Mouse (Mus musculus): ENCODE results near the gene Kcnb1. TPM values are rescaled to one million over a fixed set of nuclear protein-coding genes. Genes with fewer than 3 reads are reported as not detected.

The Kcnb1 gene
- polyA plus RNA-seq, 1 experiment from 2014 or later = 1.6 TPM

GRCm38 (mm10) chr2:167118046-167118445 lies 71.9 kb downstream of the Kcnb1 start:
- DNase-seq (ENCODE audit: low spot score) (peak; percentile 62), ATAC-seq (ENCODE audit: low FRiP score, low TSS enrichment) (peak; percentile 43; the same call in 1 of the 2 replicates)
- no peaks in the 10 kb centered on the region for H3K9me3 ChIP-seq (ENCODE audit: control insufficient read depth, low read length)
- no peaks in the 10 kb centered on the region for H3K4me1 ChIP-seq (replicated peaks; ENCODE audit: control insufficient read depth, insufficient read depth)
- H3K27ac ChIP-seq (replicated peaks) = no peak overlapping the region
- TF ChIP-seq CTCF (IDR thresholded peaks at IDR 0.05; ENCODE audit: low read depth) (no peak), EP300 (optimal IDR thresholded peaks at IDR 0.05) (no peak)
- H3K27me3 ChIP-seq (ENCODE audit: control insufficient read depth, insufficient read depth, low read length) = no peaks in the 10 kb centered on the region
- no peaks in the 10 kb centered on the region for H3K36me3 ChIP-seq (ENCODE audit: control insufficient read depth, insufficient read depth, low read length)
- H3K4me3 ChIP-seq (ENCODE audit: low read depth, low read length) = no peak overlapping the region
- 47% methylated on average over 10 of the region's 10 CpGs for WGBS
- H3K9ac ChIP-seq (ENCODE audit: low read length) = no peak overlapping the region
- no peak overlapping the region for H3K4me2 ChIP-seq (replicated peaks; ENCODE audit: low read depth)

- Histone ChIP-seq H3K4me1 (replicated peaks; ENCODE audit: control insufficient read depth, insufficient read depth) (no peaks in the 10 kb centered on the region), H3K4me3 (ENCODE audit: low read depth, low read length) (no peak overlapping the region)
- WGBS = 37% methylated on average over 6 of the region's 6 CpGs
These were observed 77.2 kb downstream of the Kcnb1 start for GRCm38 (mm10) chr2:167112737-167113136.

GRCm38 (mm10) chr2:167112259-167112658 lies 77.7 kb downstream of the Kcnb1 start:
- no peak for ATAC-seq (ENCODE audit: low FRiP score, low TSS enrichment)
- TF ChIP-seq CTCF (IDR thresholded peaks at IDR 0.05; ENCODE audit: low read depth) = no peak
- Histone ChIP-seq H3K4me2 (replicated peaks; ENCODE audit: low read depth) (no peak overlapping the region), H3K4me3 (ENCODE audit: low read depth, low read length) (no peak overlapping the region), H3K9me3 (ENCODE audit: control insufficient read depth, low read length) (no peaks in the 10 kb centered on the region), H3K4me1 (replicated peaks; ENCODE audit: control insufficient read depth, insufficient read depth) (no peaks in the 10 kb centered on the region), H3K27ac (replicated peaks) (no peak overlapping the region), H3K9ac (ENCODE audit: low read length) (no peak overlapping the region), H3K36me3 (ENCODE audit: control insufficient read depth, insufficient read depth, low read length) (no peaks in the 10 kb centered on the region), H3K27me3 (ENCODE audit: control insufficient read depth, insufficient read depth, low read length) (no peaks in the 10 kb centered on the region)
- no peak for DNase-seq (ENCODE audit: low spot score)
- 54% methylated on average over 7 of the region's 7 CpGs for WGBS

More at GRCm38 (mm10) chr2:167112737-167113136, 77.2 kb downstream of the Kcnb1 start:
- DNase-seq (ENCODE audit: low spot score) = peak; percentile 87
- Histone ChIP-seq H3K9me3 (ENCODE audit: control insufficient read depth, low read length) (no peaks in the 10 kb centered on the region), H3K36me3 (ENCODE audit: control insufficient read depth, insufficient read depth, low read length) (no peaks in the 10 kb centered on the region), H3K27ac (replicated peaks) (no peak overlapping the region), H3K27me3 (ENCODE audit: control insufficient read depth, insufficient read depth, low read length) (no peaks in the 10 kb centered on the region), H3K9ac (ENCODE audit: low read length) (no peak overlapping the region), H3K4me2 (replicated peaks; ENCODE audit: low read depth) (no peak overlapping the region)
- no peak for ATAC-seq (ENCODE audit: low FRiP score, low TSS enrichment)
- TF ChIP-seq CTCF (IDR thresholded peaks at IDR 0.05; ENCODE audit: low read depth) (peak; percentile 98), EP300 (optimal IDR thresholded peaks at IDR 0.05) (no peak)

GRCm38 (mm10) chr2:167109506-167109905 lies 80.4 kb downstream of the Kcnb1 start:
- Histone ChIP-seq H3K36me3 (ENCODE audit: control insufficient read depth, insufficient read depth, low read length) (no peaks in the 10 kb centered on the region; the same call in 1 of the 2 replicates), H3K4me1 (replicated peaks; ENCODE audit: control insufficient read depth, insufficient read depth) (no peaks in the 10 kb centered on the region), H3K9ac (ENCODE audit: low read length) (no peak overlapping the region), H3K27me3 (ENCODE audit: control insufficient read depth, insufficient read depth, low read length) (no peaks in the 10 kb centered on the region), H3K4me2 (replicated peaks; ENCODE audit: low read depth) (no peak overlapping the region), H3K9me3 (ENCODE audit: control insufficient read depth, low read length) (no peaks in the 10 kb centered on the region), H3K4me3 (ENCODE audit: low read depth, low read length) (no peak overlapping the region), H3K27ac (replicated peaks) (no peak overlapping the region)
- ATAC-seq (ENCODE audit: low FRiP score, low TSS enrichment) = no peak
- no peak for DNase-seq (ENCODE audit: low spot score)
- WGBS = 69% methylated on average over 8 of the region's 8 CpGs
- no peak for TF ChIP-seq EP300 (optimal IDR thresholded peaks at IDR 0.05)
- TF ChIP-seq CTCF (IDR thresholded peaks at IDR 0.05; ENCODE audit: low read depth) = no peak

- DNase-seq (ENCODE audit: low spot score) (no peak), ATAC-seq (ENCODE audit: low FRiP score, low TSS enrichment) (no peak)
- no peaks in the 10 kb centered on the region for H3K27me3 ChIP-seq (ENCODE audit: control insufficient read depth, insufficient read depth, low read length)
- H3K4me3 ChIP-seq (ENCODE audit: low read depth, low read length) = no peak overlapping the region
- H3K36me3 ChIP-seq (ENCODE audit: control insufficient read depth, insufficient read depth, low read length) = no peaks in the 10 kb centered on the region; the same call in 1 of the 2 replicates
- H3K9me3 ChIP-seq (ENCODE audit: control insufficient read depth, low read length) = no peaks in the 10 kb centered on the region
- no peak overlapping the region for H3K9ac ChIP-seq (ENCODE audit: low read length)
- TF ChIP-seq CTCF (IDR thresholded peaks at IDR 0.05; ENCODE audit: low read depth) = no peak
- no peak for TF ChIP-seq EP300 (optimal IDR thresholded peaks at IDR 0.05)
- H3K27ac ChIP-seq (replicated peaks) = no peak overlapping the region
- H3K4me1 ChIP-seq (replicated peaks; ENCODE audit: control insufficient read depth, insufficient read depth) = no peaks in the 10 kb centered on the region
- no peak overlapping the region for H3K4me2 ChIP-seq (replicated peaks; ENCODE audit: low read depth)
- 43% methylated on average over 7 of the region's 7 CpGs for WGBS
These were observed 86.4 kb downstream of the Kcnb1 start for GRCm38 (mm10) chr2:167103546-167103945.

GRCm38 (mm10) chr2:167101743-167102441 lies 88.1 kb downstream of the Kcnb1 start:
- Histone ChIP-seq H3K36me3 (ENCODE audit: control insufficient read depth, insufficient read depth, low read length) (no peaks in the 10 kb centered on the region; the same call in 1 of the 2 replicates), H3K4me3 (ENCODE audit: low read depth, low read length) (no peak overlapping the region), H3K4me1 (replicated peaks; ENCODE audit: control insufficient read depth, insufficient read depth) (no peaks in the 10 kb centered on the region), H3K27me3 (ENCODE audit: control insufficient read depth, insufficient read depth, low read length) (no peaks in the 10 kb centered on the region), H3K9me3 (ENCODE audit: control insufficient read depth, low read length) (no peaks in the 10 kb centered on the region), H3K27ac (replicated peaks) (no peak overlapping the region), H3K4me2 (replicated peaks; ENCODE audit: low read depth) (no peak overlapping the region), H3K9ac (ENCODE audit: low read length) (no peak overlapping the region)
- TF ChIP-seq EP300 (optimal IDR thresholded peaks at IDR 0.05) (no peak), CTCF (IDR thresholded peaks at IDR 0.05; ENCODE audit: low read depth) (no peak)
- ATAC-seq (ENCODE audit: low FRiP score, low TSS enrichment) (no peak), DNase-seq (ENCODE audit: low spot score) (no peak)
- WGBS = 63% methylated on average over 17 of the region's 17 CpGs

Measured in stomach, postnatal 0 days (tissue).